Mouse (Mus musculus) lung, postnatal 4 days (tissue): Measurements from ENCODE around the gene Brinp1.
A peak's percentile ranks its signal among the peaks of the same experiment; 100 is the strongest.
"Not testable (repeated sequence)": the region's sequence is repeated elsewhere in the genome, so short reads cannot be mapped to it uniquely, and the experiment has no call there.

Experiments
- DNase-seq, 2 experiments: peaks; one replicate each; pipeline ENCODE4 v3.0.0; 2021

The Brinp1 gene

DNA sequence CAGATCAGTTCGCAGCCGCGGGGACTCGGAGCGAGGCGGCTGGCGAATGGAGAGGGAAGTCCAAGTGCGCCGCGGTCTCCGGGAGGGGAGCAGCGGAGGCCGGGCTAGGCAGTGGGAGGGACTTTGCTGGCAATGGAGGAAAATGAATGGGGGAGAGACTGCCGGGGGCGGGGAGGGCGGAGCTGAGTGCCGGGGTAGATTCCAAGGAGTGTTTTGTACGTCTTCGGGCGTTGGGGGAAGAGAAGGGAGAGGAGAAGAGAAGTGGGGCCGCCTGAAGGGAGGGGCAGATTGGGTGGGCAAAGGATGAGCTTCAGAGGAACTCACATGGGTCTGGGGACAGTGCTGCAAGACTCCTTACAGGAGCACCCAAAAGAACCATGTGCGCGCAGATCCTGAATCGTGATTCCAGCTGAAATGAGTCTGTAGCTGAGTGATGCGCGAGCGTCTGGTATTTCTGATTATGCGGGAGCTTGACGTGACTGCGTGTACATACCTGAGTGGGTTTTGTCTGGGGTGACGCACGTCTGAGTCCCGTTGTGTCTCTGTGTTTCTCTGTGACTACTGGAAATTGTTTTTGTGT, at the start of gene Brinp1:
Brinp1 (minus strand) TSS at position 76 of the 580 bp plus-strand sequence.
- DNase-seq = peak; percentile 58 to 83

- DNase-seq = no peak
These were observed 3.1 kb upstream of the Brinp1 start for GRCm38 (mm10) chr4:68957265-68957664.

DNA sequence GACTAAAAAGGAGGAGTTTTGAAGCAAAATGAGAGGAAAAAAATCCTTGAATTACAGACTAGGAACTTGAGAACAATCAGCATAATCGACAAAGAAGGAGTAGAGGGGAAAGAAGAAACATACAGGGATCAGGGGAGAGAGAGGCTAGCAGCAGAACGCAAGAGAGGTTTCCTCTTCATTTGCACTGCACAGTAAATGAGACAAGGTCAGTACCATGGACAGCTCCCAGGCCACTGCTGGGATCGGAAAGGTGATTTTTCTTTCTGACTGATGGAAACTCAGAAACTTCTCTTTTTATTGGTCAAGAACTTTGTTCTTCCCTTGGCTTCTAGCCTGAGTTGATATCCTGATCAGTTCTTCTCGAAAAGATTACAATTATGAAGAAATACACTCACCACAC, 1.4 kb upstream of the Brinp1 start:
- DNase-seq = peak in 1 of 2 experiments; percentile 42

DNA sequence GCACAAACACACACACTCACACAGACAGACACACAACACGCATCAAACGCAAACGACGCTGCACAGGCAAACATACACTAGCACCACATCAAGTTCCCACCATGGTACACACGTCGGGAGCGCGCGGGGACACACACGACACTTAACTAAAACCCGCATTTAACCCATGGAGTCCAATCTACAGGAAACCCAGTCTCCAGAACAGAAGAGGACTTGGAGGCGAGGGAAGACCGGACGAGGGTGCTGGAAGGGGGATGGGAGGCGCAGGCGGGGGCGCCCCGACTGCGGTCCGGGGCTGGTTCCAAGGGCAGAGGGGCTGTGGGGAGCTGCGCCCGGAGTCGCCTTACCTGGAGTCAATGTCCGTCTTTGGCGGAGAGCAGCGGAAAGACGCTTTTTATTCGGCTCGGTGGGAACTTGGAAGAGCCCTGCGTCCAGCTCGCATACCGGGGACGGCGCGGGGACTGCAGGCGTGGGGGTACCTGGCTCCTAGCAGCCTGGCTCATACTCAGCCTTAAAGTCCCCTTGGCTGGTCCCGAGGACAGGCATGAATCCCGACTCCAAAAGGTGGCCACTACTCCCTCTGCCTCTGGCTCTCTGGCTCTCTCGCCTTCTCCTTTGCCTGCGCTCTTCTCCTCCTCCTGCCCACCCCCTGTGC, 403 bp downstream of the Brinp1 start:
- DNase-seq = no peak

DNA sequence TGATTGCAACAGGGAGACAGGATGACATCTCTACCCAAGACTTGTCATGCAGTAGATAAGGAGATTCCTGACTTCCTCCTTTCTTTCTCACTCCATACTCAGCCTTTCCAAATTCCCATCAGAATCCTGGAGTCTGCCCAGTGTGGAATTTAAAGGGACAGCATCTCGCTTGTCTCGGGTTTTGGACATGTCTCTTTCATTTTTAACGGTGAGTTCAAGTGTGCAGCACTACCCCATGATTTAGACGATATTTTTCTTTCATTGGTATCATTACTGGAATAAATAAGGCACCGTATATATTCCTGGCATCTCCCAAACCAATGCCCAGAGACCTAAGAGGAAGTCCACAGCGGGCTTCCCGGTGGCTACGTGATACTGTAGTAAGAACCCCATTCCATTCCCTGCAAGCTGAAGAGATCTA, 1.1 kb downstream of the Brinp1 start:
- no peak for DNase-seq

DNA sequence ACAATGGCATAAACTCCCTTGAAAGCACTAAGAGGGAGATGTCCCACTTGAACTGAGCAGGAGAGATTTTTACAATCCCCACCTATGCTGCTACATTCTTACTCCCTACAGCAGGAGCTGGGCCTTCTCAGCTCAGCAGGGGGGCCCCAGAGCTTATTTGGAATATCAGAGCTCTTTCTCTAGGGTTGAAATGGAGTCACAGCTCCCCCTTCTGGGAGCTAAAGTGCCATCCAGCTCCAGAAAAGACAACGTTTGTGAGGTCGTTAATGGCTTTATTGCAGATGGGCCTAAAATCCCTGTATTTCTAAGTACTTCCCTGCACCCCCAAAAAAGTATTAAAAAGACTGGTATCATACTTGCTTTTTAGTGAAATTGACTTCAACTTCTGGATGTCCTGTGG, 3.6 kb downstream of the Brinp1 start:
- peak; percentile 9 to 23 for DNase-seq

GRCm38 (mm10) chr4:68942938-68943337, 11.3 kb downstream of the Brinp1 start:
- DNase-seq = no peak

- DNase-seq = no peak
These were observed 24.2 kb downstream of the Brinp1 start for GRCm38 (mm10) chr4:68930022-68930421.

- DNase-seq = no peak
These were observed 28.1 kb downstream of the Brinp1 start for GRCm38 (mm10) chr4:68926091-68926490.

DNA sequence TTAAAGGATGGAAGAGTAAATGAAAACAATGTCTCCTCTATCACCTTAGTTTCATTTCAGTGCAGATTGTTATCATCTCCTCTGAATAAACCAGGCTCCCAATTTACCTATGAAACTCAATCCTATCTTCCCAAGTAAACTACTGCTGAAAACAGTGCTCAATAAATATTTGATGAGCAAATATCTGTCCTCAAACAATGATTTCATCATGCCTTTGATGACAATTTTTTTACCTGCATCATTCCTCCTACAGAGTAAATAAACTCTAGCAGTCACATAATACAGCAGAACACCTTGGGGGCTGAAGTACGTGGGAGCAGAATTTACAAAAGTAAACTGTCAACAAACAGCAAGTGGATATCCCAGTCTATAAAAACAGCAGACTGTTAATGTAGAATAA, 31.3 kb downstream of the Brinp1 start:
- DNase-seq = no peak

- DNase-seq = no peak
These were observed 31.7 kb downstream of the Brinp1 start for GRCm38 (mm10) chr4:68922504-68922903.

DNA sequence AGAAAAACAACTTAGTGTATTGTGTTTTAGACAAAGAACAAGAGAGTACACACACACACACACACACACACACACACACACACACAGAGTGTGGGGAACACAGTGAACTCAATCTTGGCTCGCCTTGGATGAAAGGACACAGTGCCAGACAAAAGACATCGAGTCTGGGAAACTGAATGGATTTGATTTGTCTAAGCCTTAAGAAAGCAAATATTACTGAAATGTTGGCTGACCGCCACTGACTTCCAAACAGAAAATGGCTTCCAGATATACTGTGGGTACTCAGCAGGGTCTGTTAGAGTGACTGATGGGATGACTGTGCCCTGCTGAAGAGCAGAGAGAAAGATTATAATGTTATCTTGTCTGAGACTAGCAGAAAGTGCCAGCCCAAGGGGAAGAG, 34.1 kb downstream of the Brinp1 start:
- DNase-seq = peak in 1 of 2 experiments; percentile 15

- no peak for DNase-seq
These were observed 43.3 kb downstream of the Brinp1 start for GRCm38 (mm10) chr4:68910942-68911341.

DNA sequence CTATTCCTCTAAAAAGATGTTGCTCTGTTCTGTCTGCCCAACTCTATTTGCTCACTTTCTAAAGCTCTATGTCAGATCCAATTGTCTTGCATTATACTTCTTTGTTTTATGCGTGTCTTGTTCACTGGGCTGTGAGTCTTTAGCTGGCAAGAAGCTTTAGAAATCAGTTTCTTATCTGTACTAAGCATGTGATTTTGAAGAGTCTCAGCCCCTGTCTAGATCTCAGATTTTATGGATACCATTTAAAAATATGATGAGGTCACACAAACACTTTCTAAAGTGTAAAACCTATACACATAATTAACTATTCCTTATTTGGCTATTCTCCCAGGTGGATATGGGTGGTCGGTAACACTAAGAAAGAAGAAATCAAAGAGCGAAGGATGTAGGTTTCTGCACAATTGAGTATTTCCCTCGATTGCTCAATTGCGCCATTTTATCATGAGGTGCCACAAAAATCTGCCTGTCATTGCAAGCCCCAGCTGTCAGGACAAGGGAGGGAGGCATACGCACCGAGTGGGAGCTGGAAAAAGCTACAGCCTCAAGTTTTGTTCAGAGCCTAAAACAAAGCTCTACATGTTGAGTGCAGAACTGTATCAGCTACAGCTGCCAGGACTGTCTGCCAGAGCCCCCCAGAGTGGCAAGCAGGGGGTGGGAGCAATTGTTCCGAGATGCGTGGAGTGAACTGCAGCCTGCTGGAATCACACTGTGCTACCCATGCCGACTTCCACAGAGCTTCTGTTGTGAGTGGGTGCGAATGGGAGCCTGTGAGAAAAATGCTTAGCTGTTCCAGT, 47.6 kb downstream of the Brinp1 start:
- DNase-seq = peak; percentile 49 to 78

DNA sequence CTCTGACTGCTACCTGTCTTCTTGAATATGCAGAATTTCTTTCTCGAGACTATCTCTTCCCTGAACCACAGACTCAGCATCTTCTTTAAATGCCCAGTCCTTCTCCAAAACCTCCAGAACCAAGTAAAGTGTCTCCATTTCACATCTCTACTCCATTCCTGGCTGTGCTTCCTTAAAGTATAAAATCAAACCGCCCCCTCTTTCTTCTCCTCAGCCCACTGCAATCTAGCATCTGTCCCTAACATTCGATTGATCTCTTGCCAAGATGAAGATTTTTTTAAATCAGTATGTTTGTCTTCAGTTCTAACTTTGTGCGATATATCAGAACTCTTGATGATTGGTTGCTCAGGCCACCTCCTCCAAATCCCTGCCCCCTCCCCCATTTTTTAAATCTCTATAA, 63.7 kb downstream of the Brinp1 start:
- no peak for DNase-seq

- DNase-seq = no peak
These were observed 67.9 kb downstream of the Brinp1 start for GRCm38 (mm10) chr4:68886276-68886675.

- DNase-seq = no peak
These were observed 82.2 kb downstream of the Brinp1 start for GRCm38 (mm10) chr4:68872028-68872427.

- DNase-seq = no peak
These were observed 88.9 kb downstream of the Brinp1 start for GRCm38 (mm10) chr4:68865135-68865767.

- DNase-seq = no peak
These were observed 89.5 kb downstream of the Brinp1 start for GRCm38 (mm10) chr4:68864668-68865067.

GRCm38 (mm10) chr4:68856868-68857267, 97.3 kb downstream of the Brinp1 start:
- DNase-seq = no peak

- no peak for DNase-seq
These were observed 104.5 kb downstream of the Brinp1 start for GRCm38 (mm10) chr4:68849671-68850070.

DNA sequence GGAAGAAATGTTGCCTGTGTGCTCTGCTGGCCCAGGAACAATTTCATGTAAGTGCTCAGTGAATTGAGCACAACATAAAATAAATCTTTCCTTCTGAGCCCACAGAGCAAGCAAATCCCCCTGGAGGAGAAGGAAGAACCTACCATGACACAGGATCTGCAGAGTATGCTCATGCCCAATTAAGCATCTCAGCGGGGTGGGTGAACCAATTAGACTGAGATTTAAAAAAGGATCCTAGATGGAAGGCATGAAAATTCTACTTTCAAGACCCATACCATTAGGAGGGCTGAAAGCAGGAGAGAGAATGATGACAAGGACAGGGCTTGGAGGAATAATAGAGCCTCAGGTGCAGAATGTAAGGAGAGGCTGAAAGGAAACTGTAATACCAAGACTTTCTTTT, 107.2 kb downstream of the Brinp1 start:
- DNase-seq = no peak

GRCm38 (mm10) chr4:68845964-68846363, 108.2 kb downstream of the Brinp1 start:
- no peak for DNase-seq

DNA sequence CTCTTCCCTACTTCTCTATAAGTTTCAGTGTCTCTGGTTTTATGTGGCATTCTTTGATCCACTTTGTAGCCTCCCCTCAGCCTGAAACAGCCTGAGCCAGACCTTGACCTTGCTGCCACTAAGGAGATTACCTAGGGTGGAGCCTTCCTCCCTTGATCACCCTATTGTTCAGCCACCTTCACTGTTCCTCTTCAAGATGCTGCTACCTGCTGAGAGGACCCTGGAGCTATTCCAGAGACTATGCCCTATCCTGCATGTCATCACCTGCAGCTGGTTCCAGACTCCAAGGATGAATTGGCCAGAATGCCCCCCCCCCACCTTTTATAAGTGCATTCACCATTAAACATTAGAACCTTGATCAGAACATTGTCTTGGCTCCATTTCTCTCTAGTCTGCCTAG, 140.2 kb downstream of the Brinp1 start:
- not testable (repeated sequence) for DNase-seq
